Mouse (Mus musculus): ENCODE measurements around the gene Msh3.
A peak's percentile ranks its signal among the peaks of the same experiment; 100 is the strongest.
"Not testable (repeated sequence)": the region's sequence is repeated elsewhere in the genome, so short reads cannot be mapped to it uniquely, and the experiment has no call there.

The Msh3 gene

GRCm38 (mm10) chr13:92354456-92355271 is at the start of gene Msh3, which contains the start of gene Dhfr:
Msh3 (minus strand) TSS chr13:92355003.
Dhfr (plus strand) TSS chr13:92354726.
- DNase-seq = peak; percentile 99

- no peak for DNase-seq
These were observed 48.7 kb upstream of the Msh3 start for GRCm38 (mm10) chr13:92403496-92403895.

- peak; percentile 18 to 29 for DNase-seq
These were observed 47.3 kb upstream of the Msh3 start for GRCm38 (mm10) chr13:92402063-92402462.

- DNase-seq = peak; percentile 73 to 80
These were observed 43.9 kb upstream of the Msh3 start for GRCm38 (mm10) chr13:92398491-92399384.

GRCm38 (mm10) chr13:92393047-92393661 is 38.4 kb upstream of the Msh3 start:
- DNase-seq = no peak

- no peak for DNase-seq
These were observed 32.6 kb upstream of the Msh3 start for GRCm38 (mm10) chr13:92387367-92387766.

- not testable (repeated sequence) for DNase-seq
These were observed 16.7 kb upstream of the Msh3 start for GRCm38 (mm10) chr13:92371466-92371865.

GRCm38 (mm10) chr13:92370811-92371210 is 16.0 kb upstream of the Msh3 start:
- DNase-seq = no peak

GRCm38 (mm10) chr13:92365312-92365711 is 10.5 kb upstream of the Msh3 start:
- no peak for DNase-seq

GRCm38 (mm10) chr13:92361609-92362008 is 6.8 kb upstream of the Msh3 start:
- no peak for DNase-seq

GRCm38 (mm10) chr13:92357644-92358043 is 2.8 kb upstream of the Msh3 start:
- DNase-seq = peak in 1 of 2 experiments; percentile 23

GRCm38 (mm10) chr13:92356376-92356775 is 1.6 kb upstream of the Msh3 start:
- no peak for DNase-seq

- peak in 1 of 2 experiments; percentile 77 for DNase-seq
These were observed 455 bp upstream of the Msh3 start for GRCm38 (mm10) chr13:92355272-92355643.

- DNase-seq = no peak
These were observed 847 bp downstream of the Msh3 start for GRCm38 (mm10) chr13:92353956-92354355.

GRCm38 (mm10) chr13:92351100-92351499 is 3.7 kb downstream of the Msh3 start:
- no peak for DNase-seq

- DNase-seq = no peak
These were observed 8.5 kb downstream of the Msh3 start for GRCm38 (mm10) chr13:92346338-92346737.

GRCm38 (mm10) chr13:92344033-92344432 is 10.8 kb downstream of the Msh3 start:
- no peak for DNase-seq

- DNase-seq = no peak
These were observed 15.0 kb downstream of the Msh3 start for GRCm38 (mm10) chr13:92339787-92340186.

GRCm38 (mm10) chr13:92337773-92338462 is 16.9 kb downstream of the Msh3 start:
- DNase-seq = no peak

GRCm38 (mm10) chr13:92336857-92337256 is 17.9 kb downstream of the Msh3 start:
- no peak for DNase-seq

GRCm38 (mm10) chr13:92332103-92332879 is 22.5 kb downstream of the Msh3 start:
- DNase-seq = no peak

- no peak for DNase-seq
These were observed 24.2 kb downstream of the Msh3 start for GRCm38 (mm10) chr13:92330621-92331020.
